Mouse (Mus musculus): ENCODE measurements at regions not wholly inside any gene's neighbourhood (a gene's known extent, or its start where the extent isn't known, plus 50 kb on each side); places are given as distances from the start of the nearest gene placed in this dataset.
A peak's percentile ranks its signal among the peaks of the same experiment; 100 is the strongest.

- DNase-seq: no peak
- intact Hi-C loops (cut with DNase I): no loop called here
Observed at GRCm38 (mm10) chrX:22898698-22899051, 466.2 kb downstream of the Klhl13 start.

GRCm38 (mm10) chrX:22898048-22898697 is 466.7 kb downstream of the Klhl13 start:
- intact Hi-C loops (cut with DNase I): no loop called here
- no peak for DNase-seq

GRCm38 (mm10) chrX:22869791-22870190 is 495.1 kb downstream of the Klhl13 start:
- DNase-seq: peak; percentile 1 to 6
- intact Hi-C loops (cut with DNase I): no loop called here

GRCm38 (mm10) chrX:22849522-22850495 is 515.1 kb downstream of the Klhl13 start:
- intact Hi-C loops (cut with DNase I): no loop called here
- DNase-seq: no peak

- no peak for DNase-seq
- intact Hi-C loops (cut with DNase I): no loop called here
Observed at GRCm38 (mm10) chrX:22848778-22849177, 516.1 kb downstream of the Klhl13 start.

- no peak for DNase-seq
- intact Hi-C loops (cut with DNase I): no loop called here
Observed at GRCm38 (mm10) chrX:22833226-22833625, 531.7 kb downstream of the Klhl13 start.

- intact Hi-C loops (cut with DNase I): no loop called here
- no peak for DNase-seq
Observed at GRCm38 (mm10) chrX:22805184-22805583, 559.7 kb downstream of the Klhl13 start.

GRCm38 (mm10) chrX:22769971-22770530 is 594.8 kb downstream of the Klhl13 start:
- intact Hi-C loops (cut with DNase I): no loop called here
- DNase-seq: peak; percentile 0

GRCm38 (mm10) chrX:22739235-22739634 is 625.6 kb downstream of the Klhl13 start:
- no peak for DNase-seq
- intact Hi-C loops (cut with DNase I): no loop called here

GRCm38 (mm10) chrX:22698179-22698578 is 666.7 kb downstream of the Klhl13 start:
- DNase-seq: no peak
- intact Hi-C loops (cut with DNase I): no loop called here

- intact Hi-C loops (cut with DNase I): no loop called here
- DNase-seq: no peak
Observed at GRCm38 (mm10) chrX:22657722-22658342, 707.0 kb downstream of the Klhl13 start.
